Mouse (Mus musculus): Measurements from ENCODE around the gene Fxyd5. TPM values are rescaled to one million over a fixed set of nuclear protein-coding genes. Genes with fewer than 3 reads are reported as not detected.

Fxyd5 gene
- 15.9 and 19.6 TPM in 2 replicates for polyA plus RNA-seq (2015; fragmentation: Nextera tagmentation; extraction: Ambion mirVana)

- H3K9me3 ChIP-seq: no peaks in the 10 kb centered on the region
- peaks cover 67% of the 10 kb centered on the region for H3K27me3 ChIP-seq
Measured at GRCm38 (mm10) chr7:31042431-31042910, at the start of gene Fxyd5. Gene Fxyd5 (minus strand): TSS chr7:31042481.

GRCm38 (mm10) chr7:31089721-31090120 lies 47.4 kb upstream of the Fxyd5 start:
- Histone ChIP-seq H3K27ac (replicated peaks) (no peak overlapping the region), H3K36me3 (no peaks in the 10 kb centered on the region), H3K9ac (no peak overlapping the region), H3K4me2 (no peak overlapping the region), H3K9me3 (peaks cover 4% of the 10 kb centered on the region; the same call in 1 of the 2 replicates), H3K4me1 (replicated peaks) (peaks cover 13% of the 10 kb centered on the region), H3K4me3 (no peak overlapping the region), H3K27me3 (no peaks in the 10 kb centered on the region)
- 88% methylated on average over 2 of the region's 2 CpGs for WGBS
- ATAC-seq (ENCODE audit: low read depth): no peak

More at GRCm38 (mm10) chr7:31042431-31042910, at the start of gene Fxyd5:
- H3K4me1 ChIP-seq (replicated peaks): peaks cover 12% of the 10 kb centered on the region
- no peak within 1 kb of the TSS for H3K27ac ChIP-seq (replicated peaks)
- WGBS: 35% methylated on average over 10 of the region's 10 CpGs
- peak within 1 kb of the TSS; percentile 18 for H3K4me3 ChIP-seq
- ATAC-seq (ENCODE audit: low read depth): no peak
- peak within 1 kb of the TSS; percentile 46 for H3K4me2 ChIP-seq
- H3K36me3 ChIP-seq: no peaks in the 10 kb centered on the region
- peak within 1 kb of the TSS; percentile 38 for H3K9ac ChIP-seq

GRCm38 (mm10) chr7:31088206-31088605 lies 45.9 kb upstream of the Fxyd5 start:
- Histone ChIP-seq H3K4me2 (no peak overlapping the region), H3K27ac (replicated peaks) (no peak overlapping the region), H3K4me3 (no peak overlapping the region), H3K9ac (no peak overlapping the region), H3K36me3 (no peaks in the 10 kb centered on the region), H3K27me3 (no peaks in the 10 kb centered on the region), H3K4me1 (replicated peaks) (peaks cover 14% of the 10 kb centered on the region), H3K9me3 (peaks cover 4% of the 10 kb centered on the region; the same call in 1 of the 2 replicates)
- no peak for ATAC-seq (ENCODE audit: low read depth)
- WGBS: 66% methylated on average over 3 of the region's 3 CpGs

- Histone ChIP-seq H3K36me3 (no peaks in the 10 kb centered on the region), H3K27me3 (no peaks in the 10 kb centered on the region), H3K27ac (replicated peaks) (no peak overlapping the region), H3K4me3 (no peak overlapping the region), H3K4me1 (replicated peaks) (peaks cover 20% of the 10 kb centered on the region), H3K9me3 (peaks cover 4% of the 10 kb centered on the region; the same call in 1 of the 2 replicates), H3K9ac (no peak overlapping the region), H3K4me2 (no peak overlapping the region)
- no peak for ATAC-seq (ENCODE audit: low read depth)
- 67% methylated on average over 2 of the region's 2 CpGs for WGBS
Measured at GRCm38 (mm10) chr7:31087262-31087661, 45.0 kb upstream of the Fxyd5 start.

GRCm38 (mm10) chr7:31086175-31086755 lies 44.0 kb upstream of the Fxyd5 start:
- no peak overlapping the region for H3K4me2 ChIP-seq
- H3K36me3 ChIP-seq: no peaks in the 10 kb centered on the region
- H3K27me3 ChIP-seq: no peaks in the 10 kb centered on the region
- H3K4me1 ChIP-seq (replicated peaks): peaks cover 20% of the 10 kb centered on the region
- H3K27ac ChIP-seq (replicated peaks): 0 out of 2 replicates have a peak overlapping the region, but pooled peaks have one; percentile 14
- H3K9ac ChIP-seq: no peak overlapping the region
- 84% methylated on average over 9 of the region's 9 CpGs for WGBS
- H3K9me3 ChIP-seq: peaks cover 4% of the 10 kb centered on the region; the same call in 1 of the 2 replicates
- ATAC-seq (ENCODE audit: low read depth): no peak
- no peak overlapping the region for H3K4me3 ChIP-seq

GRCm38 (mm10) chr7:31085171-31085570 lies 42.9 kb upstream of the Fxyd5 start:
- Histone ChIP-seq H3K4me2 (no peak overlapping the region), H3K27ac (replicated peaks) (0 out of 2 replicates have a peak overlapping the region, but pooled peaks have one; percentile 14), H3K9me3 (peaks cover 4% of the 10 kb centered on the region; the same call in 1 of the 2 replicates), H3K36me3 (no peaks in the 10 kb centered on the region), H3K4me1 (replicated peaks) (peaks cover 20% of the 10 kb centered on the region), H3K27me3 (no peaks in the 10 kb centered on the region), H3K9ac (no peak overlapping the region), H3K4me3 (no peak overlapping the region)
- no peak for ATAC-seq (ENCODE audit: low read depth)
- 20% methylated on average over 3 of the region's 3 CpGs for WGBS

- H3K27me3 ChIP-seq: no peaks in the 10 kb centered on the region
- no peak for ATAC-seq (ENCODE audit: low read depth)
- no peak overlapping the region for H3K4me2 ChIP-seq
- H3K27ac ChIP-seq (replicated peaks): no peak overlapping the region; the same call in 1 of the 2 replicates
- peaks cover 4% of the 10 kb centered on the region; the same call in 1 of the 2 replicates for H3K9me3 ChIP-seq
- H3K4me3 ChIP-seq: no peak overlapping the region
- H3K9ac ChIP-seq: no peak overlapping the region
- no peaks in the 10 kb centered on the region for H3K36me3 ChIP-seq
- 61% methylated on average over 9 of the region's 9 CpGs for WGBS
- peaks cover 20% of the 10 kb centered on the region for H3K4me1 ChIP-seq (replicated peaks)
Measured at GRCm38 (mm10) chr7:31084140-31084539, 41.9 kb upstream of the Fxyd5 start.

- H3K27me3 ChIP-seq: no peaks in the 10 kb centered on the region
- H3K27ac ChIP-seq (replicated peaks): no peak overlapping the region
- no peak overlapping the region for H3K4me3 ChIP-seq
- peaks cover 4% of the 10 kb centered on the region; the same call in 1 of the 2 replicates for H3K9me3 ChIP-seq
- H3K4me2 ChIP-seq: no peak overlapping the region
- no peak for ATAC-seq (ENCODE audit: low read depth)
- peaks cover 20% of the 10 kb centered on the region for H3K4me1 ChIP-seq (replicated peaks)
- WGBS: 61% methylated on average over 14 of the region's 14 CpGs
- 0 out of 2 replicates have a peak overlapping the region, but pooled peaks have one; percentile 31 for H3K9ac ChIP-seq
- no peaks in the 10 kb centered on the region for H3K36me3 ChIP-seq
Measured at GRCm38 (mm10) chr7:31082831-31083588, 40.7 kb upstream of the Fxyd5 start.

GRCm38 (mm10) chr7:31082106-31082505 lies 39.8 kb upstream of the Fxyd5 start:
- Histone ChIP-seq H3K36me3 (no peaks in the 10 kb centered on the region), H3K4me3 (no peak overlapping the region), H3K27ac (replicated peaks) (no peak overlapping the region), H3K4me1 (replicated peaks) (peaks cover 25% of the 10 kb centered on the region), H3K4me2 (no peak overlapping the region), H3K27me3 (no peaks in the 10 kb centered on the region), H3K9ac (no peak overlapping the region), H3K9me3 (peaks cover 4% of the 10 kb centered on the region; the same call in 1 of the 2 replicates)
- no peak for ATAC-seq (ENCODE audit: low read depth)

- Histone ChIP-seq H3K27ac (replicated peaks) (no peak overlapping the region), H3K36me3 (no peaks in the 10 kb centered on the region), H3K9me3 (peaks cover 3% of the 10 kb centered on the region; the same call in 1 of the 2 replicates), H3K4me1 (replicated peaks) (peaks cover 26% of the 10 kb centered on the region), H3K27me3 (no peaks in the 10 kb centered on the region), H3K9ac (no peak overlapping the region), H3K4me3 (no peak overlapping the region), H3K4me2 (no peak overlapping the region)
- no peak for ATAC-seq (ENCODE audit: low read depth)
- WGBS: 56% methylated on average over 1 of the region's 1 CpGs
Measured at GRCm38 (mm10) chr7:31081106-31081505, 38.8 kb upstream of the Fxyd5 start.

- Histone ChIP-seq H3K36me3 (no peaks in the 10 kb centered on the region), H3K9me3 (no peaks in the 10 kb centered on the region), H3K4me2 (no peak overlapping the region), H3K27ac (replicated peaks) (no peak overlapping the region), H3K4me1 (replicated peaks) (peaks cover 26% of the 10 kb centered on the region), H3K4me3 (no peak overlapping the region), H3K9ac (no peak overlapping the region), H3K27me3 (no peaks in the 10 kb centered on the region)
- ATAC-seq (ENCODE audit: low read depth): no peak
- WGBS: 50% methylated on average over 3 of the region's 3 CpGs
Measured at GRCm38 (mm10) chr7:31080611-31081010, 38.3 kb upstream of the Fxyd5 start.

GRCm38 (mm10) chr7:31079670-31080069 lies 37.4 kb upstream of the Fxyd5 start:
- Histone ChIP-seq H3K27me3 (no peaks in the 10 kb centered on the region), H3K9me3 (no peaks in the 10 kb centered on the region), H3K27ac (replicated peaks) (no peak overlapping the region), H3K4me2 (no peak overlapping the region), H3K4me1 (replicated peaks) (peaks cover 19% of the 10 kb centered on the region), H3K36me3 (no peaks in the 10 kb centered on the region), H3K4me3 (no peak overlapping the region), H3K9ac (no peak overlapping the region)
- ATAC-seq (ENCODE audit: low read depth): no peak
- WGBS: 91% methylated on average over 8 of the region's 8 CpGs

Measured in neural tube, embryonic 13.5 days (tissue).